Mouse (Mus musculus): ENCODE measurements around the gene Bcl6b. TPM values are rescaled to one million over a fixed set of nuclear protein-coding genes. Genes with fewer than 3 reads are reported as not detected.
A peak's percentile ranks its signal among the peaks of the same experiment; 100 is the strongest.

The Bcl6b gene
- 12.1 and 13.9 TPM in 2 replicates for polyA plus RNA-seq (2015; fragmentation: Nextera tagmentation; extraction: Ambion mirVana)

DNA sequence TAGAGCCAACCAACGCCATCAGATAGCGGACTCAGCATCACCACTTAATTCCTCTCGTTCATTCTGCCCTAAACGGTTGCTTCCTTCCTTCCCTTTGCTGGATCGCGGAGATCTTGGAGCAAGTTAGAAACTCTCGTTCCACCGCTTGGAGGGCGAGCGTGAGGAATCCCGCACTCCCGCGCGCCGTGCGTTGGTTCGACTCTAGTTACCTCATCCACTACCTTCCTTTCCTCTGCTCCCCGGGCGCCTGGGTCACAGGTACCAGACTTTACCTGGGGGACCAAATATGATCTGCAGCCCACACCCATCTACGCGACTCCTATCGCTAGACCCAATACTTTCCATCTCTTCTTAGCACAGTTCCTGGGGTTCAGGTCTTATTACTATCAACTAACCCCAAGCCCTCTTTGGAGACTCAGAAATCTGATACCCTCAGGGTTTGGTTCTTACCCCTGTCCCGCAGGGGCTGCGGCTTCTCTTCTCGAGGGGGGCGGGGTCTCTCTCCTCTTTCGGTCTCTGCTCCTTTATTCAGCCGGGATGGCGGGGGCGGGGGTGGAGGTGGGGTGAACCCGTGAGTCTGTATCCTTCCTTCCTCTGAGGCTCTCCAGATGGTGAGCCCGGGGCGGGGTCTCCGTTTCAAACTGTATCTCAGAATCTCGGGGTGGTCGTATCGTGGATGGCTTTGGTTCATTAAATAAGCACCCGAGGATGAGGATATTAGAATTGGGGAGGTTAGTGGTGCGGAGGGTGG, at the start of gene Bcl6b:
Gene Bcl6b, minus strand, starts transcription at position 539 of the 751 bp plus-strand sequence.
- ATAC-seq (ENCODE audit: insufficient number of reproducible peaks, low FRiP score, low TSS enrichment, low read depth): no peak
- H3K27me3 ChIP-seq: peaks cover 60% of the 10 kb centered on the region

DNA sequence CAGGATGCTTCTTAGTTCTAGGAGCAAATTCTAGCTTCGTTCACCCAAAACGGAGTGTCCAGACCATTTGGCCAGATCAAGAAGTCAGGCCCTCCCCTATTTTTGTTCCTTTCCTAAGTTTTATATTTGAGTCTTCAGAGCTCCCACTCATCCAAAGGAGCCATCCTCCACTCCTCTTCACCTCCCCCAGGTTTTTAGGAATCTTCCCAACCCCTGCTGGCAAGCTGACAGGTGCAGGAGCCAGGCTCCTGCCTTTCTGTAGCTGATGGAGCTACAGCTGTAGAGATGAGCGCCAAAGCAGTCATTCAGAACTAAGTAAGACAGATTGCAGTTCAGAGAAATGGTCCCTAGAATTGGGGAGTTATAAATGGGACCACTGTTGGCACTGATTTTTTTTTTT, 49.4 kb upstream of the Bcl6b start:
- H3K4me2 ChIP-seq: no peak overlapping the region
- no peaks in the 10 kb centered on the region for H3K27me3 ChIP-seq
- no peaks in the 10 kb centered on the region for H3K36me3 ChIP-seq
- ATAC-seq (ENCODE audit: insufficient number of reproducible peaks, low FRiP score, low TSS enrichment, low read depth): no peak
- H3K9me3 ChIP-seq: no peaks in the 10 kb centered on the region
- H3K9ac ChIP-seq: no peak overlapping the region
- H3K4me3 ChIP-seq: no peak overlapping the region
- WGBS: 73% methylated on average over 3 of the region's 3 CpGs
- H3K4me1 ChIP-seq: 0 out of 2 replicates have a peak, but pooled peaks cover 4% of the 10 kb centered on the region
- no peak overlapping the region for H3K27ac ChIP-seq

More for the DNA sequence above, at the start of gene Bcl6b:
- WGBS: 2% methylated on average over 39 of the region's 39 CpGs
- Histone ChIP-seq H3K4me1 (peaks cover 59% of the 10 kb centered on the region), H3K4me3 (peak within 1 kb of the TSS; percentile 30), H3K9ac (no peak within 1 kb of the TSS), H3K4me2 (peak within 1 kb of the TSS; percentile 53), H3K36me3 (no peaks in the 10 kb centered on the region), H3K27ac (peak within 1 kb of the TSS; percentile 67), H3K9me3 (no peaks in the 10 kb centered on the region)

DNA sequence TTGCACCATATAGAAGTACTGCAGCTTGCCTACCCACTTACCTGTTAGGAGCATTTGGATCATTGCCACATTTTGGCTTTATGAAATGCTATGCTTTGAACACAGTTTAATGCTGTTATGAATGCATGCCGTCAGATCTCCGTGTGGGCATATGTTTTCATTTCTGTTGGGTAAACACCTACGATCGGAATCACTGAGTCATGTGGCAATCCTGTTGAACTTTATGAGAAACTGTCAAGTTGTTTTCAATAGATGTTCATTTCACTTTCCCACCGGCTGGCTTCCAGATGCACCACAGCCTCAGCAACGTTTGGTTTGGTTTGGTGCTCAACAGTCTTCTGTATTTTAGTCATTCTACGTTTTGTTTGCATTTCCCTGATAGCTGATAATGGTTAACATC, 42.0 kb upstream of the Bcl6b start:
- H3K4me2 ChIP-seq: no peak overlapping the region
- H3K4me1 ChIP-seq: peaks cover 4% of the 10 kb centered on the region; the same call in 1 of the 2 replicates
- ATAC-seq (ENCODE audit: insufficient number of reproducible peaks, low FRiP score, low TSS enrichment, low read depth): no peak
- WGBS: 51% methylated on average over 7 of the region's 7 CpGs
- H3K27me3 ChIP-seq: no peaks in the 10 kb centered on the region
- H3K36me3 ChIP-seq: no peaks in the 10 kb centered on the region
- no peak overlapping the region for H3K27ac ChIP-seq
- H3K9me3 ChIP-seq: no peaks in the 10 kb centered on the region
- H3K4me3 ChIP-seq: no peak overlapping the region
- no peak overlapping the region for H3K9ac ChIP-seq

DNA sequence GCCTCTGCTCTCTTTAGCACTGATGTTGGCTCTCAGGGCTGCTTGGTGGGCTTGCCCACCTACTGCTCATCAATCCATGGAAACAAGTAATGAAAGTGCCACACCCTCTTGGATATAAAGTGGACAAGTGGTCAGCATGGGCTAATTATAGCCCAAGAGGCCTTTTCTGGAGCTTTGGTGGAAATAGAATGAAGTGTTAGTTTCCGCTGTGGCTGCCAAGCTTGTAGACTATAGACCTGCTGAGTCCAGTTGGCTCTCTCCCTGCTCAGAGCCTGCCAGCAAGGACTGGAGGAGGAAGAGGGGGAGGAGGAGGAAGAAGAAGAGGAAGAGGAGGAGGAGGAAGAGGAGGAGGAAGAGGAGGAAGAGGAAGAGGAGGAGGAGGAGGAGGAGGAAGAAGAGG, 36.8 kb upstream of the Bcl6b start:
- H3K9me3 ChIP-seq: no peaks in the 10 kb centered on the region
- ATAC-seq (ENCODE audit: insufficient number of reproducible peaks, low FRiP score, low TSS enrichment, low read depth): peak; percentile 76
- H3K4me3 ChIP-seq: no peak overlapping the region
- H3K4me2 ChIP-seq: no peak overlapping the region
- H3K27ac ChIP-seq: peak overlapping the region; percentile 79
- no peaks in the 10 kb centered on the region for H3K27me3 ChIP-seq
- H3K36me3 ChIP-seq: no peaks in the 10 kb centered on the region
- peaks cover 18% of the 10 kb centered on the region for H3K4me1 ChIP-seq
- 42% methylated on average over 1 of the region's 1 CpGs for WGBS
- H3K9ac ChIP-seq: no peak overlapping the region

DNA sequence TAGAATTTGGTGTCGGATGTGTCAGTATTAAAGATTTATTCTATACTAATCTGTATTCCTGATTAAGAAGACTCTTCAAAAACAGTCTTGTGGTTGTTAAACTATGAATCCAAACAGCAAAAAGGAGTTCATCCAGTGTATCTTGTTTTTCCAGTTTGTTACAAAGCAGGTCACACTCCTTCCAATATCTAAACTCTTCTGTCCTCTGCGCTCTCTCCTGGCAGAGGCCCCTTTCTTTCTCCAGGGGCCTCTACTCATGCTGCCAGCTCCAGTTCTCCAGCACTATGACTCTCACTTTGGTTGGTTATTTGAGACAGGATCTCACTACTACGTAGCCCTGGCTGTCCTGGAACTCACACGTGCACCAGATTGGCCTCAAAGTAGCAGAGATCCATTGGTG, 36.2 kb upstream of the Bcl6b start:
- Histone ChIP-seq H3K4me2 (no peak overlapping the region), H3K27me3 (no peaks in the 10 kb centered on the region), H3K36me3 (no peaks in the 10 kb centered on the region), H3K27ac (peak overlapping the region; percentile 79), H3K4me1 (peaks cover 18% of the 10 kb centered on the region), H3K9me3 (no peaks in the 10 kb centered on the region), H3K9ac (no peak overlapping the region), H3K4me3 (no peak overlapping the region)
- peak; percentile 52; the same call in 1 of the 2 replicates for ATAC-seq (ENCODE audit: insufficient number of reproducible peaks, low FRiP score, low TSS enrichment, low read depth)
- WGBS: 55% methylated on average over 4 of the region's 4 CpGs

DNA sequence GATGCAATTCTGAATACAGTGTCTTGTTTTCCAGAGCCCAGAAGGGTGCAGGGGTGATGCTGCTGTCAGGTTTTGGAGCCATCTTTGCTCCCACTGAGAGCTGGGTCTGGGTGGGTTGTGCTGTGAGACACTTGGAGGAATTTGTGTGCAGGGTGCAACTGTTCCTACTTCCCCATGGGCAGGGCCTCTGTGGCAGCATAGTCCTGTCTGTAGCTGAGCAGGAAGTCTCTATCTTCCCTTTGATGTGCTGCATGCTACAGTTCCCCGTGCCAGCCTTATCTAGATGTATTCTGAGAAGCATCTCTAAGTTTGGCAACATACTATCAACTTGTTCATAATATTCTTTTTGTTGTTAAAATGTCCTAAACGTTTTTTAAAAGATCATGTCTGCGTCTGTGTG, 35.7 kb upstream of the Bcl6b start:
- no peak for ATAC-seq (ENCODE audit: insufficient number of reproducible peaks, low FRiP score, low TSS enrichment, low read depth)
- Histone ChIP-seq H3K36me3 (no peaks in the 10 kb centered on the region), H3K4me1 (peaks cover 18% of the 10 kb centered on the region), H3K9ac (no peak overlapping the region), H3K27me3 (no peaks in the 10 kb centered on the region), H3K27ac (peak overlapping the region; percentile 79), H3K4me2 (no peak overlapping the region), H3K4me3 (no peak overlapping the region), H3K9me3 (no peaks in the 10 kb centered on the region)
- 42% methylated on average over 3 of the region's 3 CpGs for WGBS

DNA sequence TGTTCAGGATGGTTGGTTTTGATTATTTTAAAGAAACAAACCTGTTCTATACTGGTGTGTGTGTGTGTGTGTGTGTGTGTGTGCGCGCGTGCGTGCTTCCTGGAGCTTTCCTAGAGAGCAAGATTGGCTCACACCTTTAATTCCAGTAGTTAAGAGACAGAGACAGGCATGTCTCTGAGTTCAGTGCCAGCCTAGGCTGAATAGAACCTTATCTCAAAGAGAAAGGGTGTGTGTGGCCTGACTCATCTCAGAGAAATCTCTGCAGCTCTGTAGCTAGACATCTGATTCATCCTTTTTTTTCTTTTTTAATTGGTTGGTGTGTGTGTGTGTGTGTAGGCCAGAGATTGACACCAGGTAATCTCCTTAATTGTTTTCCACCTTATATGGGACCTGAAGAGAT, 29.4 kb upstream of the Bcl6b start:
- H3K27ac ChIP-seq: no peak overlapping the region
- no peak for ATAC-seq (ENCODE audit: insufficient number of reproducible peaks, low FRiP score, low TSS enrichment, low read depth)
- no peak overlapping the region for H3K4me3 ChIP-seq
- H3K27me3 ChIP-seq: peaks cover 24% of the 10 kb centered on the region
- H3K9me3 ChIP-seq: no peaks in the 10 kb centered on the region
- H3K4me1 ChIP-seq: peaks cover 15% of the 10 kb centered on the region
- no peaks in the 10 kb centered on the region for H3K36me3 ChIP-seq
- WGBS: 92% methylated on average over 4 of the region's 4 CpGs
- no peak overlapping the region for H3K9ac ChIP-seq
- no peak overlapping the region for H3K4me2 ChIP-seq

DNA sequence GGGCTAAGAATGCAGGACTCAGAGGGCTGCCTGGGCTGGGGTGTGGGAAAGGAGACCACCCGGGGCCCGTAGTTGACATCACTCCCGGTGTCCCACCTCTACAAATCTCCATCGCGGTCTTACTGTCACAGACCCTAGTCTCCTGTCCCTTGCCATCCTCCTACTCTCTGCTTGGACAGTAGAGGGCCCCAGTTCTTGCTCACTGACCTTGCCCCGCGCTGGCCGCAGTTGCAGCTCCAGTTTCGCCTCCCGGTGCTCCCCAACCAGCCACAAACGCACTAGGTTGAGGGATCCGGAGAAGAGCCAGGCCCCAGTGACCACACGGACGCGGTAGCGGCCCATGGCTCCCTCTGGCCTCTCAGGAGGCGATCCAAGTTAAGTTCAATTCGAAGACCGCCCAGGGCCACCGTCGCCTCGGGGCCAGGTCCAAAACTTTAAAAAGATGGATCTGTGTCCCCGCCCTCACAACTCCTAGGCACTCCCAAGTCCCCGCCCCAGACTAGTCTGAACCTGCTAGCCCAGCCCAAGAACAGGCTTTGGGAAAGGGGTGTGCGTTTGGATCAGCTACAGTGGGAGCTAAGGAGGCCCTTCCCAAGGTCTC, 25.4 kb upstream of the Bcl6b start, which contains the start of gene Alox12:
Gene Alox12, minus strand, starts transcription at position 423 of the 601 bp plus-strand sequence.
- Histone ChIP-seq H3K27me3 (peaks cover 61% of the 10 kb centered on the region), H3K9ac (no peak within 1 kb of the TSS), H3K9me3 (no peaks in the 10 kb centered on the region), H3K36me3 (no peaks in the 10 kb centered on the region), H3K27ac (peak within 1 kb of the TSS; percentile 38; the same call in 1 of the 2 replicates), H3K4me1 (peaks cover 17% of the 10 kb centered on the region), H3K4me2 (peak within 1 kb of the TSS; percentile 59), H3K4me3 (peak within 1 kb of the TSS; percentile 39)
- peak; percentile 62; the same call in 1 of the 2 replicates for ATAC-seq (ENCODE audit: insufficient number of reproducible peaks, low FRiP score, low TSS enrichment, low read depth)
- 3% methylated on average over 25 of the region's 25 CpGs for WGBS

DNA sequence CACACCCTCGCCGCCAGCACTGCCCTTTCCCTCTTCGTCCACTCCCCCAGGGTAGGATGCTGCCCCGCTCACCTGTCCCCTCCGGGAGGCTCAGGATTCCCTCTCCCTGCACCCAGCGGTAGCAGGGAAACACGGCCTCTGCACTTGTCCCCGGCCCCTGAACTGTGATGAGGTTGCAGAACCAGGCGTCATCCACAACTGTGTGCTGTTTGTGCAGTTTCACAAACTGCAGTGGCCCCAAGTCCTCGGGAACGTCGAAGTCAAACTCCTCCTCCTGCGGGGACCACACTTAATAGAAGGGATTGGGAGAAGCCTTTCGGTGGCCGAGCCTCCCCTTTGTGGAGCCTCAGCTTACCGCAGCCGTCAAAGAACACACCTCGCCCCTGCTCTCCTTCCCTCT, 24.7 kb upstream of the Bcl6b start:
- H3K4me2 ChIP-seq: peak overlapping the region; percentile 59
- peak overlapping the region; percentile 39 for H3K4me3 ChIP-seq
- no peaks in the 10 kb centered on the region for H3K36me3 ChIP-seq
- no peak overlapping the region for H3K9ac ChIP-seq
- peaks cover 17% of the 10 kb centered on the region for H3K4me1 ChIP-seq
- H3K27me3 ChIP-seq: peaks cover 61% of the 10 kb centered on the region
- H3K27ac ChIP-seq: 0 out of 2 replicates have a peak overlapping the region, but pooled peaks have one; percentile 7
- 3% methylated on average over 18 of the region's 18 CpGs for WGBS
- no peak for ATAC-seq (ENCODE audit: insufficient number of reproducible peaks, low FRiP score, low TSS enrichment, low read depth)
- no peaks in the 10 kb centered on the region for H3K9me3 ChIP-seq

DNA sequence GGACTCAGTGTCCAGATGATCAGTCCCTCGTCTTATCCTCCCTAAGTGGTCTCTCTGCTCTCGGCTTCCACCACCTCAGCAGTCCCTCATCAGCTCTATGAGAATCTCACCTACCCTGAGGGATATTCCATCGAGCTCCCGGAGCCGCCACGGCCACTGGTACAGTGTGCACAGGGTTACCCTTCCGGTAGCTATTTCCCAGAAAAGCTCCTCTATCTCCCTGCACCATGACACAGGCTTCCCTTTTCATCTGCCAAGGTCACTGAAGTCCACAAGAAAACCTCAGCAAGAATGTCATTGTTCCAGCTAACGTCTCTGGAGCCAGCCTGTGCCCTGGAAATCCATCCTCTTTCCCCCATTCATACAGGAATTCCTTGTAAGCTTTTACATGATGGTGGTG, 22.3 kb upstream of the Bcl6b start:
- H3K4me3 ChIP-seq: no peak overlapping the region
- WGBS: 81% methylated on average over 8 of the region's 8 CpGs
- H3K9me3 ChIP-seq: no peaks in the 10 kb centered on the region
- no peak overlapping the region for H3K9ac ChIP-seq
- H3K27me3 ChIP-seq: peaks cover 66% of the 10 kb centered on the region
- ATAC-seq (ENCODE audit: insufficient number of reproducible peaks, low FRiP score, low TSS enrichment, low read depth): no peak
- H3K36me3 ChIP-seq: no peaks in the 10 kb centered on the region
- no peak overlapping the region for H3K4me2 ChIP-seq
- H3K27ac ChIP-seq: no peak overlapping the region
- H3K4me1 ChIP-seq: peaks cover 17% of the 10 kb centered on the region

DNA sequence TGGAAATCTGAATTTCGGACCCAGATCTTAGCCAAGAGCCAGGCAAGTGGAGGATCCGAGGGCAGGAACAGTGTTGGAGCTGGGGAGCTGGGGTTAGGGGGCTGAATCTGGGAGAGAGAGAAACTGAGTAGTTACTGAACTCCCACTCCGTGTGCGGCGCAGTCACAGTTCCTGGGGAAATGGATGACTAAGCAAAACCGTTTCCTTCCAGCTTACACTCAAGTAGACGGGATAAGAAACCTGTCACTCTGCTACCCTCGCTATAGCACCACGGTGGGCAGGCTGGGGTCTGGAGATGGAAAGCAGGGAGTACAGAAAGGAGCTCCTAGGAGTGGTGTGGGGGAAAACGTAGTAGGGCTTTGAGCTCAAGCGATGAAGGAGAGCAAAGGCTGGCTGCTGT, 20.6 kb upstream of the Bcl6b start:
- Histone ChIP-seq H3K4me2 (no peak overlapping the region), H3K4me3 (no peak overlapping the region), H3K36me3 (no peaks in the 10 kb centered on the region), H3K27ac (no peak overlapping the region), H3K9ac (no peak overlapping the region), H3K9me3 (no peaks in the 10 kb centered on the region), H3K27me3 (peaks cover 65% of the 10 kb centered on the region), H3K4me1 (peaks cover 12% of the 10 kb centered on the region)
- 69% methylated on average over 11 of the region's 11 CpGs for WGBS
- no peak for ATAC-seq (ENCODE audit: insufficient number of reproducible peaks, low FRiP score, low TSS enrichment, low read depth)

DNA sequence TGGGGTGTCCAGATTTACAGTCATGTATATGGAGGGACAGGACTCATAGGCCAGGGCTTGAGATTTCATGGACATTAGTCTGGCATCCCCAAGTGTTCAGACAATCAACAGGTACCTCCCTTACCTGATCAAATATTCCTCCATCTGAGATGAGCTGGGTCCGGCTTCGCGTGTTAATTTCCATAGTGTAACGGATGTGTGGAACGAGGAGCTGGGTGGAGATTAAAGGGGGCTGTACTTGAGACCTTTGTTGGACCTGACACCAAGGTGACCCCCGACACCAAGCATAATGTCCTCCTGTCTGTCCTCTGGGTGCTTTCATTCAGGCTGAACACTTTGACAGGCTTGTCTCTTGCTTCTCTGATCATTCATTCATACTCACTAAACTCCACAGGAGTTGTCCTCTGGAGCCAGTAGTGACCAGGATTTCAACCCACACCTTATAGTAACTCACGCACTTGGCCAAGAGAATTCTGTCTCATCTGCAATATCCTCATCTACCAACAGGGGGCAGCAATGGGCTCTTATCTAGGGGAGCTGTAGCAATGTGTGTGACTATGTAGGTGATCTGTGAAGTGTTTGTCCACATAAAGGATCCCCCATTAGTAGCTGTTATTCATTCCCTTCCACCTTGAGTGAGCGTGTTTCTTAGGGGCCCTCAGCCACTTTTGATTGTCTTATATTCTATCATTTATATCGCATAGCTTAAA, 17.7 kb upstream of the Bcl6b start:
- no peak for ATAC-seq (ENCODE audit: insufficient number of reproducible peaks, low FRiP score, low TSS enrichment, low read depth)
- H3K4me1 ChIP-seq: no peaks in the 10 kb centered on the region
- 49% methylated on average over 9 of the region's 9 CpGs for WGBS

More for the DNA sequence above, 17.7 kb upstream of the Bcl6b start:
- Histone ChIP-seq H3K27ac (no peak overlapping the region), H3K4me2 (no peak overlapping the region), H3K9me3 (no peaks in the 10 kb centered on the region), H3K27me3 (peaks cover 37% of the 10 kb centered on the region), H3K36me3 (no peaks in the 10 kb centered on the region), H3K9ac (no peak overlapping the region), H3K4me3 (no peak overlapping the region)
